Mouse (Mus musculus) frontal cortex, postnatal 36 days (tissue): Measurements from ENCODE around the gene Ctnna2.

Experiments
- DNase-seq, 2 experiments: peaks; one replicate each; pipeline ENCODE4 v3.0.0; 2022; ENCODE audit warnings: low spot score in 2 of 2

Ctnna2 gene

DNA sequence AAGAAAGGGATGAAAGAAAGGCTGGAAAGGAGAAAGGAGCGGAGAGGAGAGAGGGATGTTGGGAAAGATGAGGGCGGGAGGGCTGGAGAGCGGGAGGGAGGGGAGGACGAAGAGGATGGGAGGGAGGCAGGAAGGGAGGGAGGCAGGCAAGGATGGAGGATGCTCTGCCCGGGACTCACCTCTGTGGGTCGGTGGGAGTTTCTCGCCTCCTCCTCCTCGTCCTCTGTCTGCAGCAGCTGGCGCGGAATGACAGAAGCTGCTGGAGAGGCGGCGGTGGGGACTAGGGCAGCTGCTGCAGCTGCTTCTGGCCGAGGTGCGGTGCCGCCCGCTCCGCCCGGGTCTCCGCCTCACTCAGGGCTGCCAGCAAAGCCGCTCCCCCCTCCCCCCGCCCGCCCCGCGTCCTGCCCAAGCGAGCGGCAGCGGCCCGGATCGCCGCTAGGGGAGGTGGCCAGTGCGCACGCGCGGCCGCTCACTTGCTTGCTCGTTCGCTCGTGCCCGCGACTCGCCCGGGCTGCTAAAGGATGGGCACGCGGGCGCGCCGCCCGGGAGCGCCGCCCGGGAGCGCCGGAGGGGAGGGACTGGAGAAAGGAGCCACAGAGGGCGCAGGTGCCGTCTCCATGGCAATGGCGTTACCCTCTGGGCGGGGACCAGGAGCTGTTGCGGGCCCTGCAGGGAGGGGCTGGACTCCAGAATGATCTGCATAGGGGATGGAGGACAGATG is at the start of gene Ctnna2:
TSS of gene Ctnna2 (minus strand) at position 459 of the 721 bp plus-strand sequence.
- DNase-seq = peak; percentile 94 to 96

DNA sequence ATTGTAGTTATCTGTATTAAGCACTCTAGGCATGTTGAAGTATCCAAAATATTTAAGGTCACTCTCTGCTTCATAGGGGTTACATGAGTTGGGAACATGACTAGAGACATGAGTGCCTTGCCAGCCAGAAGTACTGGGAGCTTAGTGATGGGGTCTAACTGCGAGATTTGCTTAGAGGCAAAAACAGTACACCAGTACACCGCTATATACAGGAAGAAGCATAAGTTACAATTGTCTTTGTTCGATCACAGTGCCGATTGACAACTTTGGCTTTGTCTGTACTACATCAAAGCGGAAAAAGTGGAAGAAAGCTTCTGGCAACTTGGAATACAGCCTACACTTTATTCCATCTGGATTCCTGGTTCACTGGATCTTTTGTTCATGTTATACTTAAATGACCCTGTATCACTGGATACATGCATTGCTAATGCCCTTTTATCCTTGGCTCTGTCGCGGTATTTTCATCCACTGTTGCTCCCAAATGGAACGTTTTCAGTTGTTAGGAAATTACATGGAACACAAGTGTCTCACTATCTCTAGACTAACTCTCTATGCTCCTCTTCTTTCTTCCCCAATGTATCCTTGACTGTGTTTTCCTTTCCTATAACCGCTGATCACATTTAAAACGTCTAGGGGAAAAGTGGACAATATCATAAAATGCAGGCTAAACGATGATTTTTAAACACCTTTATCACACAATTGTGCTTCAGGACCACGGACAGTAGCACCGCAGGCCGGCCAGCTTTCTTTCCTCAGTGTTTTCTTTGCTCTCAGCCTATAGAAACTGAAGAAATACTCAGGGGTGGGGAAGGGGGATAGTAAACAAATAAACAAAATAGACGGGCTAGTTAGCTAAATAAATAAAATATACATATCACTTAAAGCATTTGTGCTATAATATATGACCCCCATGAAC is 896 bp upstream of the Ctnna2 start:
- DNase-seq = no peak

DNA sequence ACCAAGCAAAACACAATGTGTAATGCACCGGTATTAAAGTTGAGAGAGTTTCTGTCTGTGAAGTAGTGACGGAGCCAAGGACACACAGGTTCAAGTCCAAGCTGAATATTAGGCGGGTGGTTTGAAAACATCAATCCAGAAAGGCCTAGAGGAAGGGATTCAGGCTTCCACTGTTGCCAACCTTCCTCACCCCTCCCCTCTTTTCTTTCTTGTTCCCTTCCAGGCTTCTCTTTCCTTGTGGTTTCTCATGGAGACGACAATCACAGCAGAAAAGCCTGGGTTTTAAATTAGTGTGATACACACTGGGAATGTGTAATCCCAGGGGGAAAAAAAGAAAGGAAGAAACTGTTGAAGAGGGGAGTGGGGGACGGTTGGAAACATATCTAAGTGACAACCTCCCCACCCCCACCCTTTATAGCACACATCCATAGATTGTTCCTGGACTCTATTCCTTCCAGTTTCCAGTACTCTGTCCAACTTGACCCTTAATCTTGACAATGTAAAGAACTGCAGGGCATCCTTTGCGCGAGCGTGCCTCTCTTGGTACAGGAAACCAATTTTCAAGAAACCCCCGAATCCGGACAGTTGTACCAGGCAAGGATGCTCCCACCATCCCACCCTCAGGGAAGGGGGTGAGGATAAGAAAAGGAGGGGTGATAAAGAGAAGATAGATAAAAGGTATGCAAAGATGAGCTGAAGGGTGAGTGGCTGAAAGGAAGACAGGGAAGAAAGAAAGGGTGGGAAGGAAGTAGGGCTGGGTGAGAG is 841 bp downstream of the Ctnna2 start:
- peak; percentile 14 to 19 for DNase-seq

DNA sequence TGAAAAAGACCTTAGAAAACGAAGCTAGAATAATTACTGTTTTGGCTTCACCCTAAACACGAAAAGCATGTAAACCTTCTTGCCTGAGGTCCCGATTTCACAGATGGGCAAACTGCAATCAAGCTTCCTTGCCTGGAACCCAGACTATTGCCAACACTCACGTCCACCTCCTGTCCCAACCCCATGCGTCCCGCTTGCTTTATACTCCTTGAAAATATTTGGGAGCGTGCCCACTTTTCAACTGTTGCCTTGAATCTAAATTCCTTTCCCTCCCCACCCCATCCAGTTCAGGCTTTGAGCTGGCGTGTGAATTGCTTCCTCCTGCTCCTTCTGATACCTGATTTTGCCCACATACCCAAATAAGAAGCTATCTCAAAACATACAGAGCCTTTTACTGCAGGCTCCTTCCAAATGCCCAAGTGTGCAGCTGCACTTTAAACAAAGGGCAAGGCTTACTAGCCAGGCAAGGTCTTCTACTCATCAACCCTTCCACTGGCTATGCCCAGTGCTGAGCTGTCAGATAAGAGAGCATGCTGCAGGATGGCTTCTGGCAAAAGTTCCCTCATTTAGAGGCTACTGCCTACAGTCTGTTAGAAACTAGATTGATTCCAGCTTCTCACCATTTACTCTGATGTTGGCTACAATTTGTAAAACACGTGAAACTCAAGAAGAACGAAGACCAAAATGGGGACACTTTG is 8.8 kb downstream of the Ctnna2 start:
- DNase-seq = no peak

DNA sequence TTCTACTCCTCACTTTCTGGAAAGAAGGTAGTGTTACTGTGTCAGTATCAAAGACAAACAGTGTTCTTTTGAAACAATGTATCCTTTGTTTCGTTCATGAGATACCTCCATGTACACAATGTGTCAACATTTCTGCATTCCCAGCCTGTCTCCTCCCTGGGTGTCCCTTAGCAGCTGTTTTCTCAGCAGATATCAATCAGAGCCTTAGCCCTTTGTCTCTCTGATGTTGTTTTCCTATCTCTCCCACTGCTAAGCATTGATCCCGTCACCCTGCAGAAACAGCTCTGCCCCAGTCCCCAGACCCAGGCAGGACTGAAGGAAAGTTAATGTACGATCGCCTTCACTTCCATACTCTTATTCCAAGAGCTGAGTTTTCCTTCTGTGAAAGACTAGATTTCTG is 9.7 kb downstream of the Ctnna2 start:
- no peak for DNase-seq

DNA sequence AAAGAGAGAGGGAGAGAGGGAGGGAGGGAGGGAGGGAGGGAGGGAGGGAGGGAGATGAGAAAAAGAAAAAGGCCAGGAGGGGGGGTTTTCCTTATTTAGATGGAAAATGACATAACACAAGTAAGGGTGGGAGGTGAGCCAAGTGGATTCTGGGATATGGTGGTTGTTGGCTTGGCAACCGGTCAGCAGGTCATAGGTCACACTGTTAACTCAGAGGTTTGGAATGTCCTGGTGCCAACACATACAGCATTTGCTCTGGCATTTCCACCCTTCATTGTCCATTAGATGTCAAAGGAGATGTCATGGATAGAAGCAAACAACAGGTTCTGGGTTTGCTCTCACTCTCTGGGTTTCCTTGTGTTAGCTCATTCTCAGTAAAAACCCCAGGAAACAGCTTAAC is 17.5 kb downstream of the Ctnna2 start:
- no peak for DNase-seq

DNA sequence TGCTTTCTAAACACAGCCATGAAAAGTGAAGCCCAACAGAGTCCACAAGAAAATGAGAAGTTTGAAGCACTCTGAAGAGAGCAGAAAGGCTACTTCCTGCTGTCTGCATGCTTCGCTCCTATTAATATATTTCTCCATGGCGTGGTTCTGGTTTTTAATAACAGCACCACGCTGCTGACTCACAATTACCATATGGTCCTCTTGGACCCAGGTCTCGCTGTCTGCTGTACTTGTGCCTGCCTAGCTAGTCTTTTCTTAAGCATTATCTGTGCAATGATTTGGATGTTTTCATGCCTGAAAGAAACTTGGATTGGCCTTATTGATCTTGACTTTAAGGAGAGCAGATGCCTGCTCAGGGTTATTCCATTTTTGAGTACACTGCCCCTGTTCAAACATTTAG is 28.2 kb downstream of the Ctnna2 start:
- DNase-seq = peak in 1 of 2 experiments; percentile 6

DNA sequence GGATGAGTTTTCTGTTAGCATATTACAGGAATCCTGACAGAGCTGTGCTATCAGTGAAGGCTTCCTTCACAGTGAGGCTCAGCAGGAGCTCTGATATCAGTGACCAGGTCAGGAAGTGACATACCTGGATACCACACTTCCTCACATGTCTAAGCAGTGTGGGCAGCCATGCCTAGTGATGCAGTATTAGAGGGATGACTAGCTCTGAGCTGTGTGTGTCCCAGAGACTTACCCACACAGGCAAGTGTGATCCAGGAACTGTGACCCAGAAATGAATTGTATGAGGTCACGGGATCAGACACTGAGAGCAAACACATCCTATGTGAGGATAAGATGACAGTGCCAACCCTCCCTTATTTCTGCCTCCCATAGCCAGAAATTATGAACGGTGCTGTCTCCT is 28.8 kb downstream of the Ctnna2 start:
- DNase-seq = no peak

DNA sequence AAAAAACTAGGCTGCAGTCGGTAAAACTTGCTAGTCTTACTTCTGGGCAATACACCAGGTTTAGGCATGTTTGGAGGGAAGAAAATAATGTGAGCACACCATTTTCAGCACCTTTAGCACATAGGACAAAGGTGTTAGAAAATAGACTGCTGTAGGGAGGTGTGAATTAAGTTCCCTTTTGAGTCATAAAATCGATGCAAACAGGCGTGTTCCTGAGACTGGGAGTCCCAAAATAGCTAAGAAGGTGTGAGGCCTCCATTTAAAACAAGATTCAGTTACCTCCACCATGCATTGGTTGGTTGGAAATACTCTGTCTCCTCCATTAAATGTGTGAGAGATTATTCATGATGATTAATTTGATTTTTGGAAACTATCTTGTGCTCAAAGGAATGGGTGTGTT is 50.1 kb downstream of the Ctnna2 start:
- peak in 1 of 2 experiments; percentile 23 for DNase-seq

DNA sequence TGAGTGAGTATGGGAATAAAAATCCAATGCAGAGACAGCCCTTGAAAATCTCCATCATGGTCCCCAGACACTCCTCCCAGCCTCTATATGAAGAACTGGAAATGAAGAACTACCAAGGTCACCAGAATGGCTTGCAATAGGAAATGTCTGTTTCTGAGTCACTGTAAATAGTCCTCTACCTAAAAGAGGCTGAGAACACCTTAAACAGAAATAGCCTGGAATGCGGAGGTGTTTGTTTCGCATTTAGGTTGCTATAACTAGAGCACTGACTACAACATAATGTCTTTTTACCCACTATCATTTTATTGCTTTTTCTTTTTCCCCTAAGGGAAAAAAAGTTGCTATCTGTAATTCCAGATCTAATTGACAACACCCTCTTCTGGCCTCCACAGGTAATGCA is 106.3 kb downstream of the Ctnna2 start:
- no peak for DNase-seq

DNA sequence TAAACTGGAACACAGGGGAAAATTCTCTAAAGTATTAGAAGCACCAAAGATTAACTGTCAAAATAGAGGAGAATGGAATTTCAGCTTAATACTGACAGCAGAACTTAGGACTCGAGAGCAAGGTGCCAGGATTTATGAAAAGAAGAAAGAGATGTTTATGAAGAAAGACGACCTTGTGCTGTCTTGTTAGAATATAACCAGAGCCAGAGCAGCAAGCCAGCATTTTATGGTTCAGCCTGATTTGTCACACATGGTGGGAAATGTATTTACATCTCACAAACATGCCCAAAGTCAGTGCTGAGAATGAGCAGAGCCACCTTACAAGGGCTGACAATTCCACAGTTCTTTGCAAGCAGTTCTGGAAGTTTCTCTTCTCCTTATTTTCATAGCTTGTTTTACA is 110.2 kb downstream of the Ctnna2 start:
- no peak for DNase-seq

DNA sequence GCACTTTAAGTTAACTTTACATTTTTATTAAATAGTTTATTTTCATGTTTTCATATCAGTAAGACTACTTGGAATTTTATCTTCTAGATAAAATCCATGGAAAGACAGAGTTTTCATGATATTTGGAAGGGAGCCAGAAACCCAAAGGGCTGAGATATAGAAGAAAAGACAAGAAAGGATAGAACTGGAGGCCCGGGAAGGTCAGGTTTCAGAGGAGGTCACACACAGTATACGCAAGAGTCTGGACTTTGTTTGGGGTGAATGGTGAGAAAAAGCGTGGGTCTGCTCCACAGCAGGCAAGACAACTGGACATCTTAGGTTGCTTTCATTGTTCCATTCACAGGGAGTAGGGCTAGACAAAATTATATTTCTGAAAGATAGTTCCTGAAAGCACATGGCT is 111.4 kb downstream of the Ctnna2 start:
- DNase-seq = no peak

DNA sequence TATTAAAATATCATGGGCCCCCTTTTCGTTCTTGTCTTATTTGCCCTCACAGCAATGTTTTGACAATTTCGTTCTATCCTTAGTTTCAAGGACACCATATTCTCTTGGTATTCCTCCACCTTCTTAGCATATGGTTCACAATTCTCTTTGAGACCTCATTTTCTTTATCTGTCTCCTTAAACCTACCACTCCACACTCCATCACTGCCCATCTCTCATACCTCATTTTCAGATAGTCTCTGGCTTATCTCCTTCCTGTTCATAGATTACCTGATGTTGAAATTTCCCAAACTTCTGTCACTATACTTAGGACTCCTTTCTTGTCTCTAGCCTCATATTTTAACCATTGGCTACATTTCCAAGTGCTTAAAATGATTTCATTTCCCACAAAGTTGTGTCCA is 116.1 kb downstream of the Ctnna2 start:
- no peak for DNase-seq

DNA sequence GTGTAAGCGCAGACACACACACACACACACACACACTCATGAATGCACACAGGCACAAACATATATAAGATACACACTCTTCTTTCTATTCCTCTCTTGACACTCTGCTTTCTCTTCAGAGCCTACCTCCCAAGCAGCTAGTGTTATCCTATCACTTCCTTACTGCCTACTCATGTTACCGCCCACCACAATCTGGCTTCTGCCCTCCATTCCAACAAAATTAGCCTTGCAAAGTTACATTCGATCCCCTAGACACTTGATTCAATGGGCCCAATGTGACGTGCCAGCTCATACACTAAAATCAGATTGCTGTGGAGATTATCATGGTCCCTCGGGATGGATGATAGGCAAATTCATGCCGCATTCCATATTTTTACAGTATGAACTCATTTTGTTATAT is 116.7 kb downstream of the Ctnna2 start:
- peak; percentile 75 to 90 for DNase-seq

DNA sequence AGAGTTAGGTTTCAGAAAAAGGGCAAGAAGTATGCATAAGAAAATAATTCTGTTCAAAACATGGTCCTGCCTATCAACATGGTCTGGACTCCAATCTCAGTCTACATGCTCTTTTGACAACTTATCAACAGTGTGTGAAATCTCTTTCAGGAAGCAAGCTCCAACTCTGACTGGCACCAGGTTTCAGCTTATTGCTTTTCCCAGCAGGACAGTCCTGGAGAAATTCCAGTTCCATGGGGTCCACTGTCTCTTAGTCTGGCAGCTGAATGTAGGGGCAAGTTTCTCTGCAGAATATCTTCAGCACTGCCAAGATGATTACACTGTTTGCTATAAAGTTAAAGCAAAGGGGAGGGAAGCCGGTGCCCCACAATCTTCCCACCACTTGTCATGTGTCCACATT is 130.1 kb downstream of the Ctnna2 start:
- no peak for DNase-seq

DNA sequence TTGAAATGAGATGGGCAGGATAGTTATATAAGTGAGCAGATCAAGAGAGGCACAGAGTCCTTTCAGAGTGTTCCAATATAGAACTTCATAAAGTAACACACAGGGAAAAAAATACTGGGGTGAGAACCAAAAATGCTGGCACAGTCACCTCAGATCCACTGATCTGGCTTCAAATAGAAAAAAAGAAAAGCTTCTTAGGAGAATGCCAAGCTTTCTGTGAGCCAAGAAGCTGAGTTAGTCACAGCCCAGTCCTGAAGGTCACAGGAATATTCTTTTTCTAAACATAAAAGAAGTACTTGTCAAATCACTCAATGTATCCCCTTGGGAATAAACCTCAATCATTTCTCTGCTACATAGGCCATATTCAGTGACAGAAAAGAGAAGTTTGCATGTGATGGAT is 130.7 kb downstream of the Ctnna2 start:
- DNase-seq = peak in 1 of 2 experiments; percentile 33

DNA sequence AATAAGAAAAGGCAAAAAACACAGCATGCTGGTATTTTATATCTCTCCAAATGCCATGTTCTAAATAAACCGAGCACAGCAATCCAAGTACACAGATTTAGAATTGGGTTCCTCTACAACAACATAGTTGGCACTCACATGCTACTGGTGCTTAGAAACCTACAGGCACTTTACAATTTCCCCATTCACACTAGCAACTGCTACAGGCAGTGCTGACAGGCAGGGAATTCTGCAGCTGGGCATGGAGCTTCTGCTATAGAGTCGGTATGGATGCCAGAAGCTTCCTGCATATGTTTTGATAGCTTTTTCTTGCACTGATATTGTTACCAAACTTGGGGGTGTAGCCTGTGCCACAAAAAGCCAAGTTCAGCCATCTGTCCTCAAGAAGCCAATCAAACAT is 131.8 kb downstream of the Ctnna2 start:
- peak; percentile 38 to 71 for DNase-seq

DNA sequence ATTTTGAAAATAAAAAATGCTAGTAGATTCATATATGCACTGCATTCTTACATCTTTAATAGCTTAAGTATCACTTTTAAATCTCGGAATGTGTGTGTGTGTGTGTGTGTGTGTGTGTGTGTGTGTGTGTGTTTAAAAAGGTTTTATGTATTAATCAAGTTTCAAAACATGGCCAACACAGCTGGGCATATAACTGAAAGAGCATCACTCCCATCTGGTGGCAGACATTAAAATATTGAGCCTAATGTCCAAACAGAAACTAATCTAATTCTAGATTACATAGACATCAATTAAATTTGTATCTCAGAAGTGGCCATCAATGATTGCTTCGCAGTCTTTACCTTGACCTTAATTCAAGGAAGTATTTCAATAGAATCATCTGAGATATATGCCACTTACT is 140.4 kb downstream of the Ctnna2 start:
- DNase-seq = no peak

DNA sequence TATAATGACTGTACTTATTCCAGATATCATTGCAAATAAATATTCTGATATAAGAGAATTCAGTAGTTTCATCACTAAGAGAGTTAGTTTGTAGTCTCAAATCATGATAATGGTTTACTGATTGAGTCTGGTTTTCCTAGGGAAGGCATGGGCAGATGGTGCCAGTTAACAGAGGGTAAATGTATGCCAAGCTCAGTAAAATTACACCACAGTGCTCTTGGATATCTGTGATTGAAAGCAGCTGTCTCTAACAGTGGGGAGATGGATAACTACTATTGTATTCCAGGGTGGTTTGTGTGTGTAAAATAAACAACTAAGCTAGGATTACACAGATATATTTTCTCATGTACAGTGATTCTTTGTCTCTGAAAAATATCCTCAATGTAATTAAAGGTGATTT is 140.8 kb downstream of the Ctnna2 start:
- DNase-seq = no peak

DNA sequence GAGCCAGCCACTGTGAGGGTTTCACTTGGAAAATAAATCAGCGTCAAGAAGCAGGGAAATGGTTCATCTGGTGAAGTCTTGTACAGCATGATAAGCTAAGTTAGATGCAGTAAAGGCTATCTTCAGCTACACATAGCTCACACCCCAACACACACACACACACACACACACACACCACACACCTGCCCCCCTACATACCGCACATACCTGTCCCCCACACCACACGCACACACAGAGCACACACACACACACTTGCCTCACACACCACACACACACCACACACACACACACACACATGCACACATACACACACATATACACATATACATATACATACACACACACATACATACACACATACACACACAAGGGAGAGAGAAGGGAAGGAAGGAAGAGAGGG is 142.0 kb downstream of the Ctnna2 start:
- DNase-seq = no peak

DNA sequence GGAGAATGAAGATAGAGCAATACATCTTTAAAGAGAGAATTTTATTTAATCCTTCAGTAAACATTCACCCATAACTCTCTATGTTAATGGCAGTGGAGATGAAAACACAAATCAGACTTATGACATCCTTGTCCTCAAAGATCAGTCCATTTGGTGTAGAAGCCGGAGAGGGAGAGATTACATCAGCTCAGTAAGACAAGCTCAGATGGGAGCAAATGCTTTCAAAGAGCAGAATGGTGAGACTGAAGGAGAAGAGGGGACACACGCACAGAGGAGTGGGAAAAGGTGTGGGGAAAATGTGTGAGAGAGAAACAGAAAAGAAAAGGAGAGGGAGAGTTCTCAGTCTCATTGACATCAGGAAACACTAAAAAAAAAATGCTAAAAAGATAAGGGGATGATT is 144.8 kb downstream of the Ctnna2 start:
- DNase-seq = no peak

DNA sequence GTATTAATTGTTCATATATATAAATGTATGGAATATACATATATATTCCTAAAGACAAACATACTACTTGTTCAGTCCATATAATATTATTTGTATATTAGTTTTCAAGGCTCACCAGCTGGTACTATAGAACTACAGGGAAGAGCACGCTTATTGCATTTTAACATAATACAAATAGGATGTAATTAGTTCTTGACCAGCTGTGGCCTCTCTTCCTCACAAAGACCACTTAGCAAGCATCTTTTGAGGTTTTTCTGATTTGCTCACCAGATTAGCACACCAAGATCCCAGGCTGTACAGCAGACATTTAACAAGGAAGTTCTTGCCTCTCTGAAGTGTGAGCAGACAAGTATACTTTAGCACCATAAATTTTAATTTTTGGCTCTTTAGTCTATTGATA is 152.0 kb downstream of the Ctnna2 start:
- no peak for DNase-seq
